In genomic region chr2:121448739-121449535, GRCm38 (mm10) we compare ENCODE assay signal across 8 mouse cellular contexts. TPM values are rescaled to one million over a fixed set of nuclear protein-coding genes. Genes with fewer than 3 reads are reported as not detected.
DNase-seq lines count a peak whose midpoint lies in the region; ATAC-seq lines count a peak whose summit lies in the region.

Serf2 (plus strand) TSS chr2:121449195.

- peak within 1 kb of the TSS; percentile 98 for H3K27ac ChIP-seq in hindbrain, embryonic 12.5 days

- peak within 1 kb of the TSS; percentile 95 for H3K4me2 ChIP-seq in hindbrain, embryonic 12.5 days (replicated peaks)

- under 1% methylated on average over 72 of the region's 74 CpGs for WGBS in hindbrain, embryonic 12.5 days

- H3K4me3 ChIP-seq in hindbrain, embryonic 12.5 days: peak within 1 kb of the TSS; percentile 99

- peak within 1 kb of the TSS; percentile 96 for H3K9ac ChIP-seq in hindbrain, embryonic 12.5 days

- no peaks in the 10 kb centered on the region for H3K9me3 ChIP-seq in hindbrain, embryonic 12.5 days (replicated peaks)

- 0 out of 2 replicates have a peak, but pooled peaks cover 3% of the 10 kb centered on the region for H3K27me3 ChIP-seq in hindbrain, embryonic 12.5 days

- DNase-seq in NIH3T3 (ENCODE audit: low read depth): peak; percentile 98
- DNase-seq in cerebellum, postnatal 10 days: peak; percentile 99 to 100
- DNase-seq in frontal cortex, postnatal 10 days (ENCODE audit: low spot score in 2 of 2): peak; percentile 99
- peak; percentile 97 to 99 for DNase-seq in layer of hippocampus, postnatal 14 days (ENCODE audit: low spot score in 2 of 2)
- DNase-seq in lung, postnatal 14 days: peak; percentile 100
- peak; percentile 96 for DNase-seq in retina, adult 2 months (ENCODE audit: low read depth, low spot score)
- DNase-seq in thymus, postnatal 36 days: peak; percentile 98 to 100

- H3K4me1 ChIP-seq in hindbrain, embryonic 12.5 days: peaks cover 23% of the 10 kb centered on the region

- H3K36me3 ChIP-seq in hindbrain, embryonic 12.5 days: peaks cover 18% of the 10 kb centered on the region

- ATAC-seq in hindbrain, embryonic 12.5 days (ENCODE audit: low FRiP score): peak; percentile 99

RNA-seq across cellular contexts. Expression of gene Serf2, which starts in this region (rescaled TPM):
- 455 and 463 TPM in 2 replicates for polyA plus RNA-seq in hindbrain, embryonic 12.5 days (2016; fragmentation: Nextera tagmentation; extraction: Ambion mirVana)
- total RNA-seq in layer of hippocampus, postnatal 14 days (2021): 100 to 1,000 TPM; 157 to 166 TPM

Comparison
In these comparisons a context has a peak if more than half of its experiments do, and no peak if none do; other contexts are left out.
1. Peak in every context shown above with its lines: DNase-seq, ATAC-seq, H3K4me3 ChIP-seq and H3K27ac ChIP-seq.